Mouse (Mus musculus) embryonic facial prominence, embryonic 11.5 days (tissue): ENCODE data around the gene H2-K1. TPM values are rescaled to one million over a fixed set of nuclear protein-coding genes. Genes with fewer than 3 reads are reported as not detected.

Experiments used
- ATAC-seq: fragments of 200-750 bp; cut with Nextera tagmentation; replicated peaks from 2 replicates; pipeline ENCODE4 v1.8.0; 2017; ENCODE audit warnings: low read depth; ENCODE audit not compliant: insufficient number of reproducible peaks, low FRiP score, low TSS enrichment
- DNase-seq: peaks from one replicate; pipeline ENCODE4 v3.0.0-alpha.2; 2015; ENCODE audit warnings: low spot score
- H3K27ac ChIP-seq: fragments of 300-500 bp; sonication (generic); replicated peaks from 2 replicates; pipeline ENCODE4 v1.5.1; 2014; ENCODE audit warnings: mild to moderate bottlenecking, low read depth, low read length, control low read depth
- H3K27me3 ChIP-seq: fragments of 300-500 bp; sonication (generic); 2 replicates; pipeline ENCODE4 v1.6.1; 2014; ENCODE audit warnings: mild to moderate bottlenecking, low read length, moderate library complexity, mixed read lengths; ENCODE audit not compliant: control insufficient read depth, insufficient read depth
- H3K36me3 ChIP-seq: fragments of 300-500 bp; sonication (generic); replicated peaks from 2 replicates; pipeline ENCODE4 v1.6.1; 2014; ENCODE audit warnings: low read depth, mild to moderate bottlenecking, low read length, moderate library complexity, mixed read lengths; ENCODE audit not compliant: control insufficient read depth, insufficient read depth
- H3K4me1 ChIP-seq: fragments of 300-500 bp; sonication (generic); 2 replicates; pipeline ENCODE4 v1.6.1; 2014; ENCODE audit warnings: low read length, mixed read lengths; ENCODE audit not compliant: control insufficient read depth, insufficient read depth
- H3K4me2 ChIP-seq: fragments of 300-500 bp; sonication (generic); 2 replicates; pipeline ENCODE4 v1.6.1; 2014; ENCODE audit warnings: low read depth, mild to moderate bottlenecking, control low read depth, low read length, moderate library complexity
- H3K4me3 ChIP-seq: fragments of 300-500 bp; sonication (generic); 2 replicates; pipeline ENCODE4 v1.5.1; 2014; ENCODE audit warnings: low read depth, low read length, control low read depth
- H3K9ac ChIP-seq: fragments of 300-500 bp; sonication (generic); replicated peaks from 2 replicates; pipeline ENCODE4 v1.6.1; 2014; ENCODE audit warnings: mild to moderate bottlenecking, control low read depth, low read length
- H3K9me3 ChIP-seq: fragments of 300-500 bp; sonication (generic); replicated peaks from 2 replicates; pipeline ENCODE4 v1.6.1; 2016; ENCODE audit warnings: mild to moderate bottlenecking, low read length, inconsistent platforms, mixed read lengths; ENCODE audit not compliant: control insufficient read depth
- WGBS: fragments of 180-500 bp; shearing (Covaris S2); extraction: QIAGEN DNeasy Blood & Tissue Kit; methylation state at CpG from one replicate; pipeline ENCODE4 v1.1.7; 2014; 5-methylcytosine and 5-hydroxymethylcytosine counted together
- polyA plus RNA-seq: library from polyadenylated mRNA; unstranded; fragments of >200 nt; fragmentation: Nextera tagmentation; extraction: Ambion mirVana; gene quantifications from 2 replicates; pipeline ENCODE4 v1.2.1, GENCODE M21; 2014

The H2-K1 gene
- polyA plus RNA-seq, 1 experiment from 2014 or later = 7.5 TPM

DNA sequence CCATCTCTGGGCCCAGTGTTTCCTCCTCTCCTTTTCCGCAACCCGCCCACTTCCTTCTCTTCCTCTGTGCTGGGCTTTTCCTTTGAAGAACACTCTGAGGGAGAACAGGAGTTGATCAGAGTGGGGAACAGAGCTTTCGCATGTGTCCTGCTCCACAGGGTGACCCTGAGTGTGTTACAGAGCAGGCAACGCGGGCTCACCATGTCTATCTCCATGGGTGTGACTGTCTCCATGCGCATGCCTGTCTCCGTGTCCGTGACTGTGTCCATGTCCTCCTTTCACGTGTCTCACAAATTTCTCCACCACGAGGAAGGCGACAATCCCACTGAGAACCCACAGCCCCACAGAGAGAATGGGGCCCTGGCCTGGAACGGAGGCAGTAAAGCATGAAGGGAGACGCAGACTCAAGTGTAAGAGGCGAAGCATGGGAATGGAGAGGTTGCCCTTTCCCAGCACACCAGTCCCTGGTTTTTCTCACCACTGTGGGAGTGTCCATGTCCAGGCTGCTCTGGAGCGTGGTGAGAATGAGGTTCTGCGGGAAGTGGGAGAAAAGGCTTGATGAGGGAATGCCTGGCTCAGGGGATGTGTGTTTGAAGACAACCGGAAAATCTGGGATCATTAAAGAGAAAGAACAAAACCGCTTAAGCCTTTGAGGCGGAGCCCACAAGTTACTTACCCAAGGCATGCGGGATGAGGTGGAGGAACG lies 29.9 kb upstream of the H2-K1 start:
- Histone ChIP-seq H3K9me3 (no peaks in the 10 kb centered on the region), H3K36me3 (peaks cover 11% of the 10 kb centered on the region), H3K27me3 (no peaks in the 10 kb centered on the region), H3K4me3 (peak overlapping the region; percentile 93), H3K9ac (peak overlapping the region; percentile 93), H3K4me2 (peak overlapping the region; percentile 87), H3K4me1 (peaks cover 22% of the 10 kb centered on the region), H3K27ac (no peak overlapping the region)
- no peak for ATAC-seq
- DNase-seq = no peak
- 82% methylated on average over 21 of the region's 21 CpGs for WGBS

DNA sequence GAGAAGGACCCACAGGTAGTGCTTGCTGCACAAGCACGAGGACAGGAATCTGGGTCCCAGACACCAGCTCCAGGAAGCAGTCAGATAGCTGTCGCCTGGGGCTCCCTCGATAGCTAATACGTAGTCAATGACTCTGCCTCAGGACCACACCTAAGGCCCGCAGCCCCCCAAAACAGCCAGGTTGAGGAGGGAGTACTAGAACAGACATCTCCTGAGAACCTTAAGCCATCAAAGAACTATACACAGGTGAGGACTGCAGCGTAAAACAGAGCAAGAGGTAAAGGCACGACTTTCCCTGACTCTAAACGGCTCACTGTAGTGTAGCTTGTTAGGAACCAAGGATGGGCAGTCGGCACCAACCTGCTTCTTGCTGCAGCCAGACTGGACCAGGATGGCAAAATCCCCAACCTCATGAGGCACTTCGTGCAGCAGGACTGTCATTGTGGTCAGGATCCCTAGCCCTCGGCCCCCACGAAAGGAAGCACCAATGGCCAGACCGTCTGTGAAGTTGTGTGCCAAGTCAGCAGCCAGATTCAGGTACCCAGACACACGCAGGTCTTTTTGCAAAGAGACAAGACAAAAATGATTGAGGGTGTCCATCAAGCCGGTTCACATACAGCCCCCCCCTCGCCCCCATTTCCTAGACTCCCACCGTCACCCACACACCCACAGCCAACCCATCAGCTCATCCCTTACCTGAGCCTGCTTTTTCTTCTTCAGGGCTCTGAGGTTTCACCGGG lies 29.2 kb upstream of the H2-K1 start:
- peak overlapping the region; percentile 0; the same call in 1 of the 2 replicates for H3K9ac ChIP-seq
- ATAC-seq (no peak), DNase-seq (no peak)
- H3K4me1 ChIP-seq = peaks cover 22% of the 10 kb centered on the region
- no peaks in the 10 kb centered on the region for H3K27me3 ChIP-seq
- peak overlapping the region; percentile 93; the same call in 1 of the 2 replicates for H3K4me3 ChIP-seq
- 86% methylated on average over 18 of the region's 18 CpGs for WGBS
- peaks cover 11% of the 10 kb centered on the region for H3K36me3 ChIP-seq
- H3K9me3 ChIP-seq = no peaks in the 10 kb centered on the region
- H3K27ac ChIP-seq = no peak overlapping the region
- no peak overlapping the region for H3K4me2 ChIP-seq

- peak overlapping the region; percentile 25 for H3K9ac ChIP-seq
- no peaks in the 10 kb centered on the region for H3K27me3 ChIP-seq
- peak overlapping the region; percentile 44; the same call in 1 of the 2 replicates for H3K4me3 ChIP-seq
- peak overlapping the region; percentile 65 for H3K27ac ChIP-seq
- peaks cover 27% of the 10 kb centered on the region for H3K4me1 ChIP-seq
- peak overlapping the region; percentile 88; the same call in 1 of the 2 replicates for H3K4me2 ChIP-seq
- no peaks in the 10 kb centered on the region for H3K9me3 ChIP-seq
- WGBS = 69% methylated on average over 17 of the region's 17 CpGs
- ATAC-seq (no peak), DNase-seq (no peak)
- peaks cover 11% of the 10 kb centered on the region for H3K36me3 ChIP-seq
Observed at GRCm38 (mm10) chr17:34028501-34029149, 28.5 kb upstream of the H2-K1 start.

DNA sequence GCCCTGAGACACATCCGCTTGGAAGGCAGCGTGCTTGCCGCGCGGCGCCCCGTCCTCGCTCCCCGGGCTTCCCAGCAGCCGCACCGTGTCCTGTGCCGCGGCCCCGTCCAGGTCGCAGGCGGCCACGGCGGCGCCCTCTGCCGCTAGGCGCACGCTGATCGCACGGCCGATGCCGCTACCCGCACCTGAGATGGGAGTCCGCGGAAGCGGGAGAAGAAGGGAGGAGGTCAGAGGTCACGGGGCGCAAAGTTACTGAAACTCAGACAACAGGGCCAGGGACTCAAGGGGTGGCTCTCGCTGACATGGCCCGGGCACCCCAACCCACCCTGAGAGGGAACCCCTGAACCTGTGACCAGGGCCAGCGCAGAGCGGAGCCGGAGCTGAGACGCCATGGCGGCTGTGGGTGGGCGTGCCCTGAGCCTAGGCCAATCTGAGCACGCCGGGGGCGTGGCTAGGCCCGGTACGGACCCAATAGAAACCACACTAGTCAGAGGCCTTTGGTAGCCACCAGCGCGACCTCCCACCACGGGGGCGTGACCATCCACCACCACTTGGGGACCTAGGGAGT lies 27.6 kb upstream of the H2-K1 start, which contains the start of gene H2-Ke6:
H2-Ke6 (minus strand) TSS at position 405 of the 568 bp plus-strand sequence.
- peak within 1 kb of the TSS; percentile 67 for H3K9ac ChIP-seq
- no peaks in the 10 kb centered on the region for H3K9me3 ChIP-seq
- peak within 1 kb of the TSS; percentile 44 for H3K4me3 ChIP-seq
- peaks cover 27% of the 10 kb centered on the region for H3K4me1 ChIP-seq
- H3K36me3 ChIP-seq = peaks cover 13% of the 10 kb centered on the region
- H3K27me3 ChIP-seq = no peaks in the 10 kb centered on the region
- DNase-seq (peak; percentile 96), ATAC-seq (peak; percentile 77)
- H3K4me2 ChIP-seq = peak within 1 kb of the TSS; percentile 88
- WGBS = 0% methylated on average over 47 of the region's 49 CpGs
- H3K27ac ChIP-seq = peak within 1 kb of the TSS; percentile 68

DNA sequence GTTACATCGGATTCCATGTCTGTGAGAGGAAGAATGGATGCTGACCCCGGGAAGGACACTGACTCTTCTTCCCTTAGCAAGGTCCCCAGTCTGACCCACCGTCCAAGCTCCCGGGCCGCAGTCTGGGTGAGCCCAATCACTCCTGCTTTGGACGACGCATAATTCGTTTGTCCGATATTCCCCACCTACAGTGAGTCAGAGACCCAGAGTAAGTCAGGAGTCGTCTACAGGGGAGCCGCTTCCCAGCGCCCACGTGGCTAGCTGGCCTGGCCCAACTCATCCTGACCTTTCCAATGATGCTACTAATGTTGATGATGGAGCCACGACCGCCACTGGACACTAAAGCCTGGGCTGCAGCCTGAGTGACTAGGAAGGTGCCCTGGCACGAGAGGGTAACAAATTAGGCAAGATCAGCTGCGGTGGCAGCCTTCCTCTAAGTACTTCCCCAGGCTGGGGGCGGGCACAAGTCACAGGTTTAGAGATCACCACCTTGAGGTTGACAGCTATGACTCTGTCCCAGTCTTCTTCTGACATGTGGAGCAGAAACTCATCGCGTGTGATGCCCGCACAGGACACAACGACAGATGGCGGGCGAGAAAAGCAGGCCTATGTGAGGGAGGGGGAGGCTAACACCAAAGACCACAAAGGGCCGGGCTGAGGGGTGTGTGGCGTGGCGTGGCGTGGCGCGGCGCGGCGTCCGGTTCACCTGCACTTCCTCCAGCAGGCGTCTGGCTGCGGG lies 26.9 kb upstream of the H2-K1 start:
- 9% methylated on average over 26 of the region's 36 CpGs for WGBS
- peak overlapping the region; percentile 44 for H3K4me3 ChIP-seq
- ATAC-seq (no peak), DNase-seq (no peak)
- peak overlapping the region; percentile 67 for H3K9ac ChIP-seq
- H3K9me3 ChIP-seq = no peaks in the 10 kb centered on the region
- H3K4me1 ChIP-seq = peaks cover 27% of the 10 kb centered on the region
- peak overlapping the region; percentile 68 for H3K27ac ChIP-seq
- H3K27me3 ChIP-seq = no peaks in the 10 kb centered on the region
- H3K36me3 ChIP-seq = peaks cover 13% of the 10 kb centered on the region
- H3K4me2 ChIP-seq = peak overlapping the region; percentile 88

- H3K9ac ChIP-seq = no peak overlapping the region
- 22% methylated on average over 2 of the region's 2 CpGs for WGBS
- peak overlapping the region; percentile 0; the same call in 1 of the 2 replicates for H3K4me3 ChIP-seq
- no peak overlapping the region for H3K4me2 ChIP-seq
- peaks cover 27% of the 10 kb centered on the region for H3K4me1 ChIP-seq
- H3K9me3 ChIP-seq = no peaks in the 10 kb centered on the region
- DNase-seq = no peak
- no peaks in the 10 kb centered on the region for H3K27me3 ChIP-seq
- ATAC-seq = no peak
- H3K27ac ChIP-seq = no peak overlapping the region
- peaks cover 14% of the 10 kb centered on the region for H3K36me3 ChIP-seq
Observed at GRCm38 (mm10) chr17:34026221-34026620, 26.1 kb upstream of the H2-K1 start.

GRCm38 (mm10) chr17:34025756-34026151 lies 25.6 kb upstream of the H2-K1 start:
- H3K9me3 ChIP-seq = no peaks in the 10 kb centered on the region
- H3K27ac ChIP-seq = peak overlapping the region; percentile 91; the same call in 1 of the 2 replicates
- no peak for DNase-seq
- peak overlapping the region; percentile 90 for H3K4me3 ChIP-seq
- 10% methylated on average over 6 of the region's 7 CpGs for WGBS
- H3K27me3 ChIP-seq = no peaks in the 10 kb centered on the region
- peak; percentile 10; the same call in 1 of the 2 replicates for ATAC-seq
- H3K4me2 ChIP-seq = peak overlapping the region; percentile 81
- H3K4me1 ChIP-seq = peaks cover 27% of the 10 kb centered on the region
- peaks cover 19% of the 10 kb centered on the region for H3K36me3 ChIP-seq
- peak overlapping the region; percentile 93 for H3K9ac ChIP-seq
